Mouse (Mus musculus) cortical plate, adult 2 months (tissue): ENCODE measurements around the gene Reps2. TPM values are rescaled to one million over a fixed set of nuclear protein-coding genes. Genes with fewer than 3 reads are reported as not detected.

ENCODE experiments used
- H3K27ac ChIP-seq: fragments of 200-500 bp; 2 replicates; pipeline ENCODE4 v1.5.1; 2012; ENCODE audit warnings: low read length, control low read depth, inconsistent platforms; ENCODE audit not compliant: insufficient read depth
- H3K4me1 ChIP-seq: fragments of 200-500 bp; 2 replicates; pipeline ENCODE4 v1.6.1; 2011; ENCODE audit warnings: low read length; ENCODE audit not compliant: control insufficient read depth, insufficient read depth
- H3K4me3 ChIP-seq: fragments of 200-500 bp; 2 replicates; pipeline ENCODE4 v1.5.1; 2011; ENCODE audit warnings: mild to moderate bottlenecking, low read length, control low read depth; ENCODE audit not compliant: insufficient read depth
- CTCF ChIP-seq: fragments of 200-500 bp; IDR thresholded peaks from 2 replicates; pipeline ENCODE4 v1.5.1; 2011; ENCODE audit warnings: mild to moderate bottlenecking, control low read depth, low read length; ENCODE audit not compliant: insufficient read depth; ENCODE audit errors: extremely low read depth
- POLR2A ChIP-seq: fragments of 200-500 bp; IDR thresholded peaks from 2 replicates; pipeline ENCODE4 v1.6.1; 2011; ENCODE audit warnings: mild to moderate bottlenecking, low read length, control low read depth; ENCODE audit not compliant: insufficient read depth; ENCODE audit errors: extremely low read depth
- polyA plus RNA-seq: library from polyadenylated mRNA; depleted of rRNA; stranded (reverse); fragments of >200 nt; gene quantifications from 2 replicates; pipeline ENCODE4 v1.2.3, GENCODE M21; 2012

The Reps2 gene
- polyA plus RNA-seq, 1 experiment: 34.8 TPM

- H3K4me1 ChIP-seq: peaks cover 2% of the 10 kb centered on the region
- no peak for TF ChIP-seq CTCF
- no peak for TF ChIP-seq POLR2A
- H3K27ac ChIP-seq: no peak overlapping the region
- no peak overlapping the region for H3K4me3 ChIP-seq
These were observed 52.2 kb downstream of the Reps2 start for GRCm38 (mm10) chrX:162591005-162591801.

DNA sequence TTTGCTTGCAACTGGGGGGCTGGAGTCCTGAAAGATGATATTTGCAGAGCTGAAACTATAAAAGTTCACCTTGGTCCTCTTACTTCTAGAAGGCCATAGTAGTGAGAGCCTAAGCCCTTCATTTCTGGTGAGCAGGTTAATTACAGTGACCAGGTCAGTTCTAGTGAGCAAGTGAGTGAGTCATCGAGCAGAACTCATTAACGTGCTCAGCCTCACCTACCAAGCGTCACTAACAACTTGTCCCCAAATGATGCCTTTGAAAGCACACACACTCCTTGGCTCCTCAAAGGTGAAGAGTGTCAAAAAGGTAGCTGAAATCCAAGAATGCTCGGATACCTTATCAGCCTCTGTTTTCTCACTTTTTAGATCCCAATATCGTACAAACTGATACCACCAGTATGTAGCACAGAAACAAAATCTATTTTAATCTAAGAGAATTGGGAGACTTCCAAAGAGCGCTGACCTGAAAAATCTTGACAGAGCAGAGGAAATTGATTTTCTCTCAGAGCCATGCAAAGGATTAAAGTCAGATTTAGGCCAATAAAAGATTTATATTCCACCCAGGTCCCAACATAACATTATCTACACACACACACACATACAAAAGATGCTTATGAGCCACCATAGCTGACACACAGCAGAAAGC is 53.2 kb downstream of the Reps2 start:
- H3K27ac ChIP-seq: peak overlapping the region; percentile 46; the same call in 1 of the 2 replicates

DNA sequence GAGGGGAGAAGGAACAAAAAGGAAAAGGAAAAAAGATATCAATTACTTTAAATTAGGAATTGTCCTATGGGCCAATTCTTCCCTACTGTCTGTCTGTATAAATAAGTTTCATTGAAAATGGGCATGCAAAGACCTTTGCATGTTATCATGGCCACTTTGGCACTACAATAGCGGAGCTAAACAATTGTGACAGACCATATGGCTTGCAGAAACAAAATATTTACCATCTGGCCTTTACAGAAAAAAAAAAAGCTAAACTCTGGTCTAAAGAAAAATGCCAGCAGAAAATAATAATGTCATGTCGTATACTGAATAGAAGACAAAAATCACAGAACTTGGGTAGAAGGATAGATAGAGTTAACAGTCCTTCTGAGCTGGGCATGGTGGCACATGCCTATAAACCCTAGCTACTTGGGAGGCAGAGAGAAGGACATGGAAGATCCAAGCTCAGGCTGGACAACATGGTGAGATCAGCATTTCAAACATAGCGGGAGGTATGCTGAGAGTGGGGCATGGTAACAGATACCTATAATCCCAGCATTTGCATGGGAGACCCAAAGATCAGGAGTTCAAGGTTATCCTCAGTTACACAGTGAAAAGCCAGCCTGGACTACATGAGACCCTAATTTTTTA is 54.2 kb downstream of the Reps2 start:
- H3K4me3 ChIP-seq: no peak overlapping the region
- no peak overlapping the region for H3K27ac ChIP-seq
- TF ChIP-seq POLR2A (no peak), CTCF (no peak)
- peaks cover 6% of the 10 kb centered on the region for H3K4me1 ChIP-seq

More for the DNA sequence above, 53.2 kb downstream of the Reps2 start:
- TF ChIP-seq CTCF (no peak), POLR2A (no peak)
- Histone ChIP-seq H3K4me1 (peaks cover 2% of the 10 kb centered on the region), H3K4me3 (no peak overlapping the region)

GRCm38 (mm10) chrX:162584349-162584748 is 59.1 kb downstream of the Reps2 start:
- TF ChIP-seq POLR2A: no peak
- TF ChIP-seq CTCF: no peak
- peak overlapping the region; percentile 81 for H3K27ac ChIP-seq
- no peak overlapping the region for H3K4me3 ChIP-seq

GRCm38 (mm10) chrX:162580521-162580920 is 62.9 kb downstream of the Reps2 start:
- TF ChIP-seq CTCF (no peak), POLR2A (no peak)
- Histone ChIP-seq H3K27ac (no peak overlapping the region), H3K4me3 (no peak overlapping the region), H3K4me1 (peaks cover 5% of the 10 kb centered on the region; the same call in 1 of the 2 replicates)

More at GRCm38 (mm10) chrX:162584349-162584748, 59.1 kb downstream of the Reps2 start:
- H3K4me1 ChIP-seq: peaks cover 5% of the 10 kb centered on the region; the same call in 1 of the 2 replicates

- Histone ChIP-seq H3K4me1 (no peaks in the 10 kb centered on the region), H3K27ac (no peak overlapping the region), H3K4me3 (no peak overlapping the region)
- TF ChIP-seq CTCF (no peak), POLR2A (no peak)
These were observed 75.0 kb downstream of the Reps2 start for GRCm38 (mm10) chrX:162568439-162568838.

DNA sequence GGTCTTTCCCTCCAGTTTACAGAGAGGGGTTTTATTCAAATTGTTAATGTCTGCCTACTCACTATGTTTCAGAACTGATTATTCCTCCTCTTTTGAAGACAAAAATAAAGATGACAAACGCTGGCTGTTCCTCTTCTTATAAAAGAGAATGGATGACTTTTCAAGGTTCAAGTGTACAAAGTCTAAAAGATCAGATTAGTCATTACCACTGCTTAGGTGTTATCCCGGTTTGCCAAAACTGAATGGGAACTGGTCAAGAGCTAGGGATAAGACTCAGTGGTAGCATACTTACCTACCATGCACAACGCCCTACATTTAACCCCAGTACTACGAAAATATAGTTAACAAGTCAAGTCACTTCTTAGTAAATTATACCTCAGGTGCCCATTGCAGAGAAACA is 77.9 kb downstream of the Reps2 start:
- TF ChIP-seq CTCF (no peak), POLR2A (no peak)
- Histone ChIP-seq H3K27ac (no peak overlapping the region), H3K4me3 (no peak overlapping the region), H3K4me1 (no peaks in the 10 kb centered on the region)

DNA sequence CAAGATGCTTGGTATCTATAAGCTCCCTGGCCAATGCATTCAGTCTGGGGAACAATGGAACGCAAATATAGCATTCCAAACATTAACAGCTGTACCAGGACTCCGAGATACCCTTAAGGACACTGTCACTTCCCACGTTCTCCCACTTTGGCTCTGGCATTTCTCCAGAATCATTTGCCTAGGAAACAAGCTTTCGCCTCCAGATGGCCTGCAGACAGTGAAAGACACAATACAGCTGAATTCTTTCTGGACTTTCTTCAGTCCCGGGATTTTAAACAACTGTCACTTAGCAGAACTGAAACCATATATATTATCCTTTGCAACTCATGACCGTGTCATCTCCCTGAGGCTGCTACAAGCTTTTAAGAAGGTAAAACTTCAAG is 87.0 kb downstream of the Reps2 start:
- Histone ChIP-seq H3K4me1 (peaks cover 2% of the 10 kb centered on the region; the same call in 1 of the 2 replicates), H3K27ac (0 out of 2 replicates have a peak overlapping the region, but pooled peaks have one; percentile 46), H3K4me3 (no peak overlapping the region)
- TF ChIP-seq CTCF: no peak
- TF ChIP-seq POLR2A: no peak

GRCm38 (mm10) chrX:162555729-162556458 is 87.6 kb downstream of the Reps2 start:
- Histone ChIP-seq H3K27ac (0 out of 2 replicates have a peak overlapping the region, but pooled peaks have one; percentile 46), H3K4me3 (no peak overlapping the region), H3K4me1 (peaks cover 2% of the 10 kb centered on the region; the same call in 1 of the 2 replicates)
- TF ChIP-seq CTCF (no peak), POLR2A (no peak)
